ENCODE assay signal across 8 mouse cellular contexts in the genomic region with DNA sequence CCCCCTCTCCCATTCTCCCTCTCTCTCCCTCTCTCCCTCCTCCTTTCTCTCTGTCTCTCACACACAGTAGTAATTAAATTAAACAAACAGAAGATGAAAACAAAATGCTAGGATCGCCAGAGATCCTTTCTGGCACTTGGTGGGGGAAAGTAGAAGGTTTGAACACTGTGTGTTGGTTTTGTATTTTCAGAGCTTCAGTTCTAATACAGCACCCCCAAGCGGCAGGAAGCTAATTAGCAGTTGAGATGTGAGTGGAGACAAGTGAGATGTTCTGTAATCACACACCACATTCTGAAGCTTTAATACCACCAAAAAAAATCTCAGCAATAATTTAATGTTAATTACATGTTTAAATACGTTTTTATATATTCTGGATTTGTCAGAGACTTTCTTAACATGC. TPM values are rescaled to one million over a fixed set of nuclear protein-coding genes. Genes with fewer than 3 reads are reported as not detected.
A peak's percentile ranks its signal among the peaks of the same experiment; 100 is the strongest.
DNase-seq lines count a peak whose midpoint lies in the region.

No protein-coding gene starts in this region.

- intact Hi-C loops in heart, postnatal 25 days (cut with DNase I): no loop called here

- DNase-seq in heart, adult 11 months: peak; percentile 27
- no peak for DNase-seq in heart, postnatal 25 days (ENCODE audit: low spot score)
- peak; percentile 34 for DNase-seq in ovary, postnatal 14 days (ENCODE audit: low spot score)
- DNase-seq in ovary, postnatal 36 days (ENCODE audit: low spot score): no peak
- peak; percentile 67 for DNase-seq in adrenal gland, postnatal 10 days
- DNase-seq in kidney, postnatal 10 days: peak; percentile 71
- DNase-seq in retina, embryonic 14.5 days (ENCODE audit: low spot score): peak; percentile 67
- DNase-seq in neural tube, embryonic 10.5 days (ENCODE audit: extremely low spot score, low spot score): no peak

RNA-seq across cellular contexts. Expression of gene Msantd3, which starts 16.0 kb away (rescaled TPM):
- total RNA-seq in heart, postnatal 25 days (2021): 10 to 100 TPM; 21.4 to 21.5 TPM
- 10 to 100 TPM; 20.3 to 21.3 TPM for total RNA-seq in adrenal gland, postnatal 10 days (2021)

RNA-seq across cellular contexts. Expression of gene Tmeff1, which starts 29.2 kb away (rescaled TPM):
- 10 to 100 TPM; 11.6 to 12.0 TPM for total RNA-seq in heart, postnatal 25 days (2021)
- total RNA-seq in adrenal gland, postnatal 10 days (2021): 10 to 100 TPM; 30.6 to 32.3 TPM

Comparison
In these comparisons a context has a peak if more than half of its experiments do, and no peak if none do; other contexts are left out.
1. DNase-seq: peak in heart, adult 11 months (single experiment), ovary, postnatal 14 days (single experiment), adrenal gland, postnatal 10 days (single experiment), kidney, postnatal 10 days (single experiment) and retina, embryonic 14.5 days (single experiment); none in heart, postnatal 25 days (single experiment), ovary, postnatal 36 days (single experiment) and neural tube, embryonic 10.5 days (single experiment).